Mouse (Mus musculus) hindbrain, embryonic 16.5 days (tissue): ENCODE data around the gene Naaladl1. TPM values are rescaled to one million over a fixed set of nuclear protein-coding genes. Genes with fewer than 3 reads are reported as not detected.
A peak's percentile ranks its signal among the peaks of the same experiment; 100 is the strongest.

Experiments used
- ATAC-seq: fragments of 200-750 bp; cut with Nextera tagmentation; 2 replicates; pipeline ENCODE4 v1.8.0; 2017; ENCODE audit warnings: moderate TSS enrichment, moderate library complexity
- H3K27ac ChIP-seq: fragments of 300-500 bp; sonication (generic); 2 replicates; pipeline ENCODE4 v1.5.1; 2014; ENCODE audit warnings: low read depth, mild to moderate bottlenecking, control low read depth, low read length, moderate library complexity
- H3K27me3 ChIP-seq: fragments of 300-500 bp; sonication (generic); replicated peaks from 2 replicates; pipeline ENCODE4 v1.6.1; 2014; ENCODE audit warnings: low read length; ENCODE audit not compliant: control insufficient read depth, insufficient read depth
- H3K36me3 ChIP-seq: fragments of 300-500 bp; sonication (generic); 2 replicates; pipeline ENCODE4 v1.6.1; 2014; ENCODE audit warnings: mild to moderate bottlenecking, low read length, moderate library complexity, mixed read lengths; ENCODE audit not compliant: control insufficient read depth, insufficient read depth
- H3K4me1 ChIP-seq: fragments of 300-500 bp; sonication (generic); 2 replicates; pipeline ENCODE4 v1.6.1; 2014; ENCODE audit warnings: low read depth, low read length; ENCODE audit not compliant: control insufficient read depth, insufficient read depth
- H3K4me2 ChIP-seq: fragments of 300-500 bp; sonication (generic); 2 replicates; pipeline ENCODE4 v1.6.1; 2014; ENCODE audit warnings: mild to moderate bottlenecking, low read length, control low read depth, moderate library complexity
- H3K4me3 ChIP-seq: fragments of 300-500 bp; sonication (generic); 2 replicates; pipeline ENCODE4 v1.5.1; 2014; ENCODE audit warnings: mild to moderate bottlenecking, low read length, control low read depth, moderate library complexity
- H3K9ac ChIP-seq: fragments of 300-500 bp; sonication (generic); 2 replicates; pipeline ENCODE4 v1.6.1; 2014; ENCODE audit warnings: low read depth, mild to moderate bottlenecking, control low read depth, low read length, moderate library complexity
- H3K9me3 ChIP-seq: fragments of 300-500 bp; sonication (generic); 2 replicates; pipeline ENCODE4 v1.6.1; 2014; ENCODE audit warnings: mild to moderate bottlenecking, low read length, moderate library complexity; ENCODE audit not compliant: control insufficient read depth
- WGBS: fragments of 180-500 bp; shearing (Covaris S2); extraction: QIAGEN DNeasy Blood & Tissue Kit; methylation state at CpG from one replicate; pipeline ENCODE4 v1.1.7; 2014; 5-methylcytosine and 5-hydroxymethylcytosine counted together
- polyA plus RNA-seq: library from polyadenylated mRNA; unstranded; fragments of >200 nt; fragmentation: Nextera tagmentation; extraction: Ambion mirVana; gene quantifications from 2 replicates; pipeline ENCODE4 v1.2.1, GENCODE M21; 2015

Gene Naaladl1
- polyA plus RNA-seq, 1 experiment from 2014 or later: 0.43 TPM

- Histone ChIP-seq H3K27me3 (no peaks in the 10 kb centered on the region), H3K36me3 (peaks cover 19% of the 10 kb centered on the region), H3K27ac (peak within 1 kb of the TSS; percentile 92), H3K4me2 (peak within 1 kb of the TSS; percentile 73), H3K4me1 (peaks cover 6% of the 10 kb centered on the region), H3K4me3 (peak within 1 kb of the TSS; percentile 76), H3K9ac (peak within 1 kb of the TSS; percentile 87), H3K9me3 (no peaks in the 10 kb centered on the region)
- 1% methylated on average over 31 of the region's 33 CpGs for WGBS
- ATAC-seq: peak; percentile 93
Measured at GRCm38 (mm10) chr19:6076564-6077393, 28.8 kb upstream of the Naaladl1 start, which contains the start of gene Vps51. Gene Vps51 (minus strand): TSS chr19:6077231.

GRCm38 (mm10) chr19:6079983-6080480 lies 25.6 kb upstream of the Naaladl1 start, which contains the start of gene Tmem262:
Gene Tmem262 (plus strand): TSS chr19:6080033.
- H3K36me3 ChIP-seq: peaks cover 15% of the 10 kb centered on the region
- H3K27me3 ChIP-seq: no peaks in the 10 kb centered on the region
- H3K9me3 ChIP-seq: no peaks in the 10 kb centered on the region
- no peak within 1 kb of the TSS for H3K27ac ChIP-seq
- ATAC-seq: no peak
- H3K9ac ChIP-seq: no peak within 1 kb of the TSS
- peaks cover 18% of the 10 kb centered on the region for H3K4me1 ChIP-seq
- 95% methylated on average over 12 of the region's 12 CpGs for whole genome bisulfite sequencing
- no peak within 1 kb of the TSS for H3K4me3 ChIP-seq
- H3K4me2 ChIP-seq: no peak within 1 kb of the TSS

- WGBS: 82% methylated on average over 9 of the region's 9 CpGs
- no peak within 1 kb of the TSS for H3K9ac ChIP-seq
Measured at GRCm38 (mm10) chr19:6082156-6082555, 23.4 kb upstream of the Naaladl1 start, which contains the start of gene Gm28374. Gene Gm28374 (minus strand): TSS chr19:6082256.

GRCm38 (mm10) chr19:6084478-6085248 lies 20.9 kb upstream of the Naaladl1 start, which contains the start of the genes Zfpl1 and Cdca5:
Gene Zfpl1 (minus strand): TSS chr19:6084956.
Gene Cdca5 (plus strand): TSS chr19:6084983.
- no peaks in the 10 kb centered on the region for H3K9me3 ChIP-seq
- peak within 1 kb of the TSS; percentile 53 for H3K4me3 ChIP-seq
- peak within 1 kb of the TSS; percentile 96 for H3K4me2 ChIP-seq
- WGBS: under 1% methylated on average over 58 of the region's 58 CpGs
- peaks cover 19% of the 10 kb centered on the region for H3K4me1 ChIP-seq
- H3K9ac ChIP-seq: peak within 1 kb of the TSS; percentile 61
- peak; percentile 93 for ATAC-seq
- peaks cover 13% of the 10 kb centered on the region for H3K36me3 ChIP-seq
- no peaks in the 10 kb centered on the region for H3K27me3 ChIP-seq
- no peak within 1 kb of the TSS for H3K27ac ChIP-seq

More at GRCm38 (mm10) chr19:6082156-6082555, 23.4 kb upstream of the Naaladl1 start, which contains the start of gene Gm28374:
- peaks cover 15% of the 10 kb centered on the region for H3K36me3 ChIP-seq
- H3K9me3 ChIP-seq: no peaks in the 10 kb centered on the region
- H3K4me3 ChIP-seq: no peak within 1 kb of the TSS
- no peak within 1 kb of the TSS for H3K27ac ChIP-seq
- no peak for ATAC-seq
- peaks cover 19% of the 10 kb centered on the region for H3K4me1 ChIP-seq
- no peaks in the 10 kb centered on the region for H3K27me3 ChIP-seq
- H3K4me2 ChIP-seq: no peak within 1 kb of the TSS

- H3K4me1 ChIP-seq: peaks cover 19% of the 10 kb centered on the region
- H3K4me3 ChIP-seq: peak overlapping the region; percentile 53
- no peaks in the 10 kb centered on the region for H3K27me3 ChIP-seq
- peak; percentile 60 for ATAC-seq
- 0 out of 2 replicates have a peak overlapping the region, but pooled peaks have one; percentile 7 for H3K9ac ChIP-seq
- peaks cover 10% of the 10 kb centered on the region for H3K36me3 ChIP-seq
- no peaks in the 10 kb centered on the region for H3K9me3 ChIP-seq
- H3K27ac ChIP-seq: no peak overlapping the region
- 0% methylated on average over 17 of the region's 17 CpGs for WGBS
- H3K4me2 ChIP-seq: peak overlapping the region; percentile 85
Measured at GRCm38 (mm10) chr19:6085417-6085879, 20.1 kb upstream of the Naaladl1 start.

- Histone ChIP-seq H3K4me3 (no peak overlapping the region), H3K9ac (no peak overlapping the region), H3K9me3 (no peaks in the 10 kb centered on the region), H3K36me3 (no peaks in the 10 kb centered on the region), H3K27me3 (no peaks in the 10 kb centered on the region), H3K27ac (no peak overlapping the region), H3K4me2 (no peak overlapping the region), H3K4me1 (peaks cover 12% of the 10 kb centered on the region)
- WGBS: 91% methylated on average over 13 of the region's 13 CpGs
- no peak for ATAC-seq
Measured at GRCm38 (mm10) chr19:6088841-6089240, 16.7 kb upstream of the Naaladl1 start.

- H3K27ac ChIP-seq: no peak within 1 kb of the TSS
- no peak within 1 kb of the TSS for H3K4me2 ChIP-seq
- WGBS: 90% methylated on average over 7 of the region's 7 CpGs
- no peaks in the 10 kb centered on the region for H3K4me1 ChIP-seq
- H3K9me3 ChIP-seq: no peaks in the 10 kb centered on the region
- no peak for ATAC-seq
- H3K9ac ChIP-seq: no peak within 1 kb of the TSS
- H3K27me3 ChIP-seq: no peaks in the 10 kb centered on the region
- H3K4me3 ChIP-seq: no peak within 1 kb of the TSS
- H3K36me3 ChIP-seq: no peaks in the 10 kb centered on the region
Measured at GRCm38 (mm10) chr19:6094119-6094518, 11.5 kb upstream of the Naaladl1 start, which contains the start of gene AC131692.1. Gene AC131692.1 (plus strand): TSS chr19:6094419.

GRCm38 (mm10) chr19:6097847-6098246 lies 7.7 kb upstream of the Naaladl1 start:
- WGBS: 80% methylated on average over 3 of the region's 3 CpGs
- Histone ChIP-seq H3K4me2 (no peak overlapping the region), H3K27ac (no peak overlapping the region), H3K9me3 (no peaks in the 10 kb centered on the region), H3K9ac (no peak overlapping the region), H3K36me3 (no peaks in the 10 kb centered on the region), H3K4me1 (no peaks in the 10 kb centered on the region), H3K27me3 (no peaks in the 10 kb centered on the region), H3K4me3 (no peak overlapping the region)
- ATAC-seq: no peak
